Mouse (Mus musculus): ENCODE measurements around the gene Tcf25.

Gene Tcf25

GRCm38 (mm10) chr8:123373403-123374238 is at the start of gene Tcf25:
Gene Tcf25, plus strand, starts transcription at chr8:123373753.
- TF ChIP-seq GATA4 (IDR thresholded peaks at IDR 0.05; ENCODE audit: insufficient replicate concordance, low read length), result no peak; the same call in 1 of the 2 replicates

GRCm38 (mm10) chr8:123328552-123328951 is 45.0 kb upstream of the Tcf25 start:
- TF ChIP-seq GATA4 (IDR thresholded peaks at IDR 0.05; ENCODE audit: insufficient replicate concordance, low read length), result no peak

- TF ChIP-seq GATA4 (IDR thresholded peaks at IDR 0.05; ENCODE audit: insufficient replicate concordance, low read length), result no peak
Measured at GRCm38 (mm10) chr8:123329350-123329749, 44.2 kb upstream of the Tcf25 start.

- no peak for TF ChIP-seq GATA4 (IDR thresholded peaks at IDR 0.05; ENCODE audit: insufficient replicate concordance, low read length)
Measured at GRCm38 (mm10) chr8:123329961-123330360, 43.6 kb upstream of the Tcf25 start.

DNA sequence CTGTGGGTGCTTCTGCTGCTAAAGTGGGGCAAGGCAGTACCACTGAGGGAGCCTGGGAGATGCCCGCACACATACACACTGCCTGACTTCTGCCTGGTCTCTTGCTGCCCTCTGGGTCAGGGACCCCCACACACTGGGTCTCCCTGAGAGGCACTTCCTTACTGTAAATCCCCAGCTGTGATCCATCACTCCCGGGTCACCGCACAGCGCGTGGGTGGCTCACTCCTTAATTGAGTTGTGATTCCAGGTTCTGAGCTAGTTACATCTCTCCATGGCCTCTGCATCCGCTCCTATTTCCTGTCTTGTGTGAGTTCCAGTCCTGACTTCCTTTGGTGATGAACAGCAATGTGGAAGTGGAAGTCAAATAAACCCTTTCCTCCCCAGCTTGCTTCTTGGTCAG is 42.9 kb upstream of the Tcf25 start:
- no peak for TF ChIP-seq GATA4 (IDR thresholded peaks at IDR 0.05; ENCODE audit: insufficient replicate concordance, low read length)

DNA sequence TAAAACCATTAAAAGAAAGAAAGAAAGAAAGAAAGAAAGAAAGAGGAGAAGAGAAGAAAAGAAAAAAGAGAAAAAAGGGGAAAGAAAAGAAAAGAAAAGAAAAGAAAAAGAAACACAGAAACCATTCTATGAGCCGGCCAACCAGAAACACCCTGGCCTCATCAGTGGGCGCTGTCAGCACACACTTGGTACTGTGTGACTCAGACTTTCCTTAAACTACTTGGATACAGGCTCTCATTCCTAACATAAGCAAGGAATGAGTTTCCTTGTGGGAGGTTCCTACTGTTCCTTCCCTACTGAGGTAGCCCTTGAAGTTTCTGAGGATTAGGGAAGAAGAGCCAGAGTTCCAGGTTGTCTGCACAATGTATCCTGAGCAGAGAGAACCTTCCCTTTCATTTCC is 42.3 kb upstream of the Tcf25 start:
- no peak for TF ChIP-seq GATA4 (IDR thresholded peaks at IDR 0.05; ENCODE audit: insufficient replicate concordance, low read length)

- no peak for TF ChIP-seq GATA4 (IDR thresholded peaks at IDR 0.05; ENCODE audit: insufficient replicate concordance, low read length)
Measured at GRCm38 (mm10) chr8:123331810-123332209, 41.7 kb upstream of the Tcf25 start.

DNA sequence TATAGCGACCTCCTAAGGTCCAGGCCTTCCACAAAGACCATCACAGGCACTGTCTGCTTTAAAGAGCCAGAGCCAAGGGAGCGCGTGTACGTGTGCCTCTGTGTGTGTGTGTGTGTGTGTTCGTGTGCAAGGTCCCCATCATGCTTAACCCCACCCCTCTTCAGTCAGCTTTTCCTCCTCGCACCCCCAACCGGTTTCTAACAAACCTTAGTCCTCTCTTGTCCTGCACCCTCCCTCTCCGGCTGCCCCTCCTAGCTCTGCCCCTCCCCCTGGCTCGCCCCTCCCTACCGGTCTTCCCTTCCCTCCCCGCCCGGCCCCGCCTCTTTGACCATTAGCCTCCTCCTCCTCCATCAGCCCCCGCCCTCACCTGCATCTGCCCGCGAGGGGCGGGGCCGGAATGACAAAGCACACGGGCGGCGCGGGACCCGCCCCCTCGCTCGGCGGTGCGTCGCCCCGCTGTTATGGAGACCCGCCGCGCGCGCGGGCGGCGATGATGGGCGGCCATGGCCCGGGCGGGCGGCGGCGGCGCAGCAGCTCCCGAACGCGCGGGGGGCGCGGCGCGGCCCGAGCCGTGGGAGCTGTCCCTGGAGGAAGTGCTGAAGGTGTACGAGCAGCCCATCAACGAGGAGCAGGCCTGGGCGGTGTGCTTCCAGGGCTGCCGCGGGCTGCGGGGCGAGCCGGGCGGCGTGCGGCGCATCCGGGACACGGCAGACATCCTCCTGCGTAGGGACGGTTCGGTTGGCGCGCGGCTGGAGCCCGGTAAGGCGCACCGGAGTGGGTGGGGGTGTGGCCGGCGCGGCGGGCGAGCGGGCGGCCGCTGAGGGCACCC is 41.1 kb upstream of the Tcf25 start, which contains the start of gene Spire2:
Gene Spire2, plus strand, starts transcription at position 452 of the 829 bp plus-strand sequence.
- no peak for TF ChIP-seq GATA4 (IDR thresholded peaks at IDR 0.05; ENCODE audit: insufficient replicate concordance, low read length)

GRCm38 (mm10) chr8:123333091-123333587 is 40.4 kb upstream of the Tcf25 start:
- TF ChIP-seq GATA4 (IDR thresholded peaks at IDR 0.05; ENCODE audit: insufficient replicate concordance, low read length), result no peak

DNA sequence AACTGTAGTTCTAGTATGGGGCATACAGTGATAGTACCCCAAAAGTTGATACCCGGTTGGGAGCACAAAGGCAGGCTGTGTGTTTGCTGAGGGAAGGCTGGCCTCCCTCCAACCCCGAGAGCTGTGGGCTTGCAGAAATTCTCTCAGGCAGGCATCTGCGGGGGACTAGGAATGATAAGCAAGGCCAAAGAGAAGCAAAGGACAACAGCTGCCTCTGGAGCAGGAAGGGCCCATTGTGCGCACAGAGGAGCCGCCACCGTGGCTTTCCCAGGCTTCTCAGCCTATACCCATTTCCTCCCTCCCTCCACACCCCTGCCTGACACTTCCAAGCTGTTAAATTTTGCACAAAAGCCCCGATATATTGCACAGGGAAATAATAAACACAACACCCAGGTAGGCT is 39.7 kb upstream of the Tcf25 start:
- no peak for TF ChIP-seq GATA4 (IDR thresholded peaks at IDR 0.05; ENCODE audit: insufficient replicate concordance, low read length)

DNA sequence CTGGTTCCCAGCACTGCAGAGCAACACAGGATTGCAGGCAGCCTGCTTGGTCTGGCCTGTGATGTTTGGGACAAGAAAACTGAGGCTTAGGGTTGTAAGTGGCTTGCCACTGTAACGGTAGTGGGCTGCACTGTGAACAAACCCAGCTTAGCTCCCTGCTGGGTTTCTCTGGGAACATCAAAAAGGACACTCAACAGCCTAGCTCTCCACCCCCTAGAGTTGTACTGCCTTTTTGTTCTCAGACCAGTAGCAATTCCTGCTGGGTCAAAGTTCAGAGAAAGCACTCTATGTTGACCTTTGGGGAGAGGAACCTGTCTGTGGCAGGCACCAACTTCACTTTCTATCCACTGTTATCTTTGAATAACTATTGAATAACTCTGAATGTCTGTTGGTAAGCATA is 39.1 kb upstream of the Tcf25 start:
- no peak for TF ChIP-seq GATA4 (IDR thresholded peaks at IDR 0.05; ENCODE audit: insufficient replicate concordance, low read length)

GRCm38 (mm10) chr8:123337475-123337874 is 36.1 kb upstream of the Tcf25 start:
- no peak for TF ChIP-seq GATA4 (IDR thresholded peaks at IDR 0.05; ENCODE audit: insufficient replicate concordance, low read length)

- no peak for TF ChIP-seq GATA4 (IDR thresholded peaks at IDR 0.05; ENCODE audit: insufficient replicate concordance, low read length)
Measured at GRCm38 (mm10) chr8:123340071-123340470, 33.5 kb upstream of the Tcf25 start.

- TF ChIP-seq GATA4 (IDR thresholded peaks at IDR 0.05; ENCODE audit: insufficient replicate concordance, low read length), result no peak
Measured at GRCm38 (mm10) chr8:123341040-123342015, 32.2 kb upstream of the Tcf25 start.

DNA sequence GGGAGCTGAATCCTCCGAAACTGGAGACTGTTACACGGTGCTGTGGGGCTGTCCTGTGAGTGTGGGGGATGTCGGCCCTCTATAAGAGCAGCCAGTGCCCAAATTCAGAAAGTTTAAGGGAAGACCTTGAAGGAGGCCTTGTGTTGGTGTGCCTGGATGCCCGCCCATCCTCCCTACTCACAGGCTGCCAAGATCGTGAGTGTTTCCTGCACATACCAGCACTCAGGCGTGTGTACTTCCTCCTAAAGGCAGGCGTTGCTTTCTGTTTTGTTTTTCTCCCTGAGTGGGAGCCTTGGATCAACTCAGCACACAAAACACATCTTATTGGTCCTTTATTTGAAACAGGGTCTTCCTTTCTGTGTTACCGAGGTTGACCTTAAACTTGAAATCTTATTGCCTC is 31.3 kb upstream of the Tcf25 start:
- no peak for TF ChIP-seq GATA4 (IDR thresholded peaks at IDR 0.05; ENCODE audit: insufficient replicate concordance, low read length)
